Mouse (Mus musculus) megakaryocyte, embryonic 14.5 days (primary cell): ENCODE data around the gene Gm9195.

Experiments
- FLI1 ChIP-seq: IDR thresholded peaks from 2 replicates; pipeline ENCODE4 v1.6.1; 2012; ENCODE audit warnings: low read length, inconsistent platforms, mixed read lengths
- GATA1 ChIP-seq: IDR thresholded peaks from 3 replicates; pipeline ENCODE4 v1.6.1; 2012; ENCODE audit warnings: mixed read lengths, low read length, inconsistent platforms, borderline replicate concordance

GRCm38 (mm10) chr14:72533862-72534261, 42.2 kb upstream of the Gm9195 start:
- TF ChIP-seq GATA1 = no peak
- no peak for TF ChIP-seq FLI1
